Mouse (Mus musculus) ES-Bruce4 (cell line): ENCODE data around the gene Stat5b.
A peak's percentile ranks its signal among the peaks of the same experiment; 100 is the strongest.

Experiments used
- CTCF ChIP-seq: IDR thresholded peaks from one replicate; pipeline ENCODE4 v1.8.1; 2011; ENCODE audit warnings: low read depth, low read length
- POLR2A ChIP-seq: IDR thresholded peaks from one replicate; pipeline ENCODE4 v1.8.1; 2011; ENCODE audit warnings: low read length; ENCODE audit not compliant: insufficient read depth

DNA sequence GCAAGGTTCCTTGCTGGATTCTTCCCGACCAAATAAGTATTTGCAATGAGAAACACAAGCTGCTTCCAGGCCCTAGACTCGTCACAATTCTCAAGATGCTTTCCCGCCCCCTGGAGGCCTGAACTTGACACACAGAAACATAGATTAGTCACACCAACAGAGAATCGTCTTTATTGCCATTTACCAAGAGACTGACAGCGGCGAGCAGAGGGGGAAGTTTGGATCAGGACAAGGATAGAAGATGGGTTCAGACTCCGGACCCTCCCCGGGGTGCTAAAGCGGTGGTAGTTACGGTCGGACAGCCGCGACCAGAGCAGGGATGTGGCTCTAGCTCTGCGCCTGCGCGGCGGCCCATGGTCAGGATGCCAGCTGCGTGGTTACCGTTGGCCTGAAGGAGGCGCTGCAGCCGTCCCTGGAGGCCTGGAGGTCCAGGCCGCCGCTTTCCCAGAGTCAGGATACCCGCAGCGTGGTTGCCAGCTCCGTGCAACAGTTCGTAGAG is 88.9 kb downstream of the Stat5b start:
- TF ChIP-seq POLR2A = no peak
- TF ChIP-seq CTCF = peak; percentile 85
